Mouse (Mus musculus) heart, embryonic 13.5 days (tissue): ENCODE measurements around the gene Tmem109. TPM values are rescaled to one million over a fixed set of nuclear protein-coding genes. Genes with fewer than 3 reads are reported as not detected.

Source experiments
- ATAC-seq: fragments of 200-750 bp; cut with Nextera tagmentation; 2 replicates; pipeline ENCODE4 v1.8.0; 2017; ENCODE audit warnings: moderate TSS enrichment; ENCODE audit not compliant: insufficient number of reproducible peaks, low FRiP score, low TSS enrichment; ENCODE audit errors: extremely low read depth
- H3K27ac ChIP-seq: fragments of 300-500 bp; sonication (generic); replicated peaks from 2 replicates; pipeline ENCODE4 v1.5.1; 2015; ENCODE audit warnings: moderate library complexity, mild to moderate bottlenecking, inconsistent platforms
- H3K27me3 ChIP-seq: fragments of 300-500 bp; sonication (generic); replicated peaks from 2 replicates; pipeline ENCODE4 v1.6.1; 2015; ENCODE audit warnings: mild to moderate bottlenecking, inconsistent platforms
- H3K36me3 ChIP-seq: fragments of 300-500 bp; sonication (generic); 2 replicates; pipeline ENCODE4 v1.6.1; 2015; ENCODE audit warnings: mild to moderate bottlenecking, inconsistent platforms
- H3K4me1 ChIP-seq: fragments of 300-500 bp; sonication (generic); 2 replicates; pipeline ENCODE4 v1.6.1; 2015; ENCODE audit warnings: inconsistent platforms
- H3K4me2 ChIP-seq: fragments of 300-500 bp; sonication (generic); 2 replicates; pipeline ENCODE4 v1.6.1; 2015; ENCODE audit warnings: inconsistent platforms, mild to moderate bottlenecking, moderate library complexity
- H3K4me3 ChIP-seq: fragments of 300-500 bp; sonication (generic); 2 replicates; pipeline ENCODE4 v1.5.1; 2015; ENCODE audit warnings: moderate library complexity, mild to moderate bottlenecking, inconsistent platforms
- H3K9ac ChIP-seq: fragments of 300-500 bp; sonication (generic); 2 replicates; pipeline ENCODE4 v1.6.1; 2015; ENCODE audit warnings: inconsistent platforms, mild to moderate bottlenecking, moderate library complexity
- H3K9me3 ChIP-seq: fragments of 300-500 bp; sonication (generic); 2 replicates; pipeline ENCODE4 v1.6.1; 2016; ENCODE audit warnings: inconsistent platforms
- WGBS: fragments of 180-500 bp; shearing (Covaris S2); methylation state at CpG from one replicate; pipeline ENCODE4 v1.1.7; 2015; ENCODE audit warnings: mixed read lengths; 5-methylcytosine and 5-hydroxymethylcytosine counted together
- polyA plus RNA-seq: library from polyadenylated mRNA; unstranded; fragments of >200 nt; fragmentation: Nextera tagmentation; extraction: Ambion mirVana; gene quantifications from 2 replicates; pipeline ENCODE4 v1.2.1, GENCODE M21; 2015

Gene Tmem109
- polyA plus RNA-seq, 1 experiment from 2014 or later: 84.7 TPM

DNA sequence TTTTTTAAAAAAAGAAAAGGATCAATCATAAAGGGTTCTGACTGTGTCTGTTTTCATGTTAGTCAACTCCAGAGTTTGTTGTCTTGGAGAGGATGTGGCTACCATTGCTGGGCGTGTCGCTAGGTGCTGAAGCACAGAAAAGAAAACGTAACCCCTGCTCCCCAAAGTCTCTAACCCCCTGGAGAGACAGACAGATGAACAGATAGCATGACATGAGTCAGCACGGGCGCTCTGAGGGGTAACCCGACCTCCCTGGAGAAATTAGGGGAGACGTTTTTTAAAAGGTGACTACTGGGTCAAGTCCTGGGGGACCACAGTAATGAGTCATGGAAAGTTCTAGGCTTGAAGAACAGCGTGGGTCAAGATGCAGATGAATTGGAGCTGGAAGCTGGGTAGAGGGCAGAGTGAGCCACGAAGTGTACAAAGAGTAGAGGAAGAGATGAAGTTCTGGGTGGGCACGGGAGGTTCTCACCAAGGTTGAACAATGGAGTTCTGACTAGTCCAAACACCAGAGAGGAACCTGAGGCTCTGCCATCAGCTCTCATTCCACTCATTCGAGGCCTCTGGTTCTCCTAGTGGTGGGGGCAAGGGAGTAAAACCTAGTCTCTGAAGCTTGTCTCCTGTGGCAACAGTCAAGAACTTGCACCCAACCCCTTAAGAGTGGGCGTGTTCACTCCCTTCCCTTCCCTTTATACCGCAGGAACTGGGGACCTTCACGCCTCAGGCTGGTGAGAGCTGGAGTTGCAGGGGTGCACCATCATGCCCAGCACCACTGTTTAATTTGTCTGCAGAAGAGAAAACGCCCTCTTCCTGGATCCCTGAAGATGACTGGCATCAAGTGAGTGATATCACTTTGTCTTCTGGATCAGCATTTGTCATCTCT is 42.5 kb downstream of the Tmem109 start, which contains the start of gene Slc15a3:
Gene Slc15a3 (plus strand): TSS at position 718 of the 883 bp plus-strand sequence.
- Histone ChIP-seq H3K9me3 (no peaks in the 10 kb centered on the region), H3K4me2 (no peak within 1 kb of the TSS), H3K4me3 (no peak within 1 kb of the TSS)

DNA sequence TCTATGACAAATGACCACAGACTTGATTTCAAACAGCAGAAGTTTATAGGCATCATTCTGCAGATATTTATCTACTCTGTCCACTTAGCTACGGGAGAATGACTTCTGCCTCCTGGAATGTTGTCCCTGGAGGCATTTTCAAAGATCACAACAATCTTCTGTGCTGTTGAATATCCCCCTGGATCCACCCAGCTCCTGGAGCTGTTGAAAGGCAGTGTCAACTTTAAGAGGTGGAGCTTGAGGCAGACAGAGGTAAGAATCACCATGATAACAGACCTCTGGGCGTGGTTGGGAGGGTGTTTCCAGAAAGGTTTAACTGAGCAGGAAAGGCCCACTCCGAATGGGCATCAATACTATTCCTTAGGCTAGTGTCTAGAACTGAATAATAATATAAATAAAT is 46.1 kb downstream of the Tmem109 start:
- H3K9me3 ChIP-seq: no peaks in the 10 kb centered on the region
- no peak overlapping the region for H3K27ac ChIP-seq
- H3K4me2 ChIP-seq: no peak overlapping the region
- no peak for ATAC-seq
- WGBS: 31% methylated on average over 3 of the region's 3 CpGs
- H3K36me3 ChIP-seq: no peaks in the 10 kb centered on the region
- H3K4me1 ChIP-seq: peaks cover 8% of the 10 kb centered on the region
- H3K9ac ChIP-seq: no peak overlapping the region
- no peaks in the 10 kb centered on the region for H3K27me3 ChIP-seq
- H3K4me3 ChIP-seq: no peak overlapping the region

More for the DNA sequence above, 42.5 kb downstream of the Tmem109 start, which contains the start of gene Slc15a3:
- Histone ChIP-seq H3K9ac (no peak within 1 kb of the TSS), H3K36me3 (no peaks in the 10 kb centered on the region), H3K4me1 (peaks cover 12% of the 10 kb centered on the region; the same call in 1 of the 2 replicates), H3K27me3 (peaks cover 11% of the 10 kb centered on the region; the same call in 1 of the 2 replicates), H3K27ac (no peak within 1 kb of the TSS)
- 71% methylated on average over 15 of the region's 15 CpGs for WGBS
- no peak for ATAC-seq

DNA sequence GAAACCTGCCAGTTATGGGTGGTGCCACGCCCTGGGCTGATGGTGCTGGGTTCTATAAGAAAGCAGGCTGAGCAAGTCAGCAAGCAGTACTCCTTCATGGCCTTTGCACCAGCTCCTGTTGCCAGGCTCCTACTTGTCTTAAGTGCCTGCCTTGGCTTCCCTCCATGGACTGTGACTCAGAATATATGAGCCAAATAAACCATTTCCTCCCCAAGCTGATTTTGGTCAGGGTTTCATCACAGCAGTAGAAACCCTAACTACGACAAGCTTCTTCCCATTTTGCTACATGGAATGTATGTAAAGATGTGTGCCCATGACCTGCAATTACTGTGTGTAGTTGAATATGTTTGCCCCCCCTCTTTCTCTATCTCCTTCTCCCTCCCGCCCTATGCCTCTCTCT is 48.2 kb downstream of the Tmem109 start:
- H3K27me3 ChIP-seq: no peaks in the 10 kb centered on the region
- H3K4me1 ChIP-seq: peaks cover 8% of the 10 kb centered on the region
- no peak overlapping the region for H3K4me2 ChIP-seq
- no peak overlapping the region for H3K4me3 ChIP-seq
- no peak overlapping the region for H3K9ac ChIP-seq
- WGBS: 73% methylated on average over 3 of the region's 3 CpGs
- no peak for ATAC-seq
- H3K27ac ChIP-seq: no peak overlapping the region
- no peaks in the 10 kb centered on the region for H3K9me3 ChIP-seq
- no peaks in the 10 kb centered on the region for H3K36me3 ChIP-seq

DNA sequence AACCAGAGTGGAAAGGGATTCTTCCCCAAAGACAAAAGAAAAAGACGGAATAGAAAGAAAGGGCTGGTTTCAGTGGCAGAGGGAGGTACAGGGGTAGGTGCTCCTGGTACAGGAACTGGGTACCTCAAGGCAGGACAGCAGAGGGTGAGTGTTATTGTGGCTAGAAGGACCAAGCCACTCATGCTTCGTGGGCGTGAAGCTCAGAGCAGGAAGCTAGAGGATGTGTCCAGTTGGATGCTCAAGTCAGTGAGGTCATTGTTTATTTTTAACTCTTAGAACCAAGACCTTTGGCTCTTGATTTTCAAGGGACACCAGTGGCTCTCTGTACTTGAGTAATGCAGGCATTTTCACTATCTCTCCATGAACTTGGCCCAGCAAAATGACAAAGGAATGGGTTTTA is 49.8 kb downstream of the Tmem109 start:
- no peak for ATAC-seq
- Histone ChIP-seq H3K4me3 (no peak overlapping the region), H3K27me3 (no peaks in the 10 kb centered on the region), H3K9ac (no peak overlapping the region), H3K36me3 (no peaks in the 10 kb centered on the region), H3K9me3 (no peaks in the 10 kb centered on the region), H3K4me2 (no peak overlapping the region), H3K4me1 (peaks cover 8% of the 10 kb centered on the region), H3K27ac (no peak overlapping the region)
- 48% methylated on average over 3 of the region's 3 CpGs for WGBS

DNA sequence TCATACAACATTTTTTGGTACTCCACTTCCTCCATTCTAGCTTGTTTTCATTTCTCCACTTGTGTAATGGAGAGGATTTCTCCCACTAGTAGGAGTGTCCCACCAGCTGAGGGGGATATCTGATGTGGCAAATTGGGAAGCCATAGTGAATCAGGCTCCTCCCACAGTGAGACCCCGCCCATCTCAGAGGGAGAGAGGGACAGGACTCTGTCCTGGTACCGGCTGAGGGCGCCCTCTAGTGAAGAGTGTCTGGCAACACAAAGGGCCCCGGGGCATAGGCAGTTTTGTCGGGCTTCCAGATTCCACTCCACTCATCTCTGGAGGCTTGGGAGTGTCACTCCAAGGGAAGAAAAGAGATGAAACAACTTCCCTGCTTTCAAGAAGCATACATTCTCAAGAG is 50.4 kb downstream of the Tmem109 start:
- Histone ChIP-seq H3K27me3 (no peaks in the 10 kb centered on the region), H3K4me3 (no peak overlapping the region), H3K36me3 (no peaks in the 10 kb centered on the region), H3K9me3 (no peaks in the 10 kb centered on the region), H3K9ac (no peak overlapping the region), H3K4me2 (no peak overlapping the region), H3K4me1 (peaks cover 8% of the 10 kb centered on the region), H3K27ac (no peak overlapping the region)
- ATAC-seq: no peak
- WGBS: 8% methylated on average over 5 of the region's 5 CpGs

DNA sequence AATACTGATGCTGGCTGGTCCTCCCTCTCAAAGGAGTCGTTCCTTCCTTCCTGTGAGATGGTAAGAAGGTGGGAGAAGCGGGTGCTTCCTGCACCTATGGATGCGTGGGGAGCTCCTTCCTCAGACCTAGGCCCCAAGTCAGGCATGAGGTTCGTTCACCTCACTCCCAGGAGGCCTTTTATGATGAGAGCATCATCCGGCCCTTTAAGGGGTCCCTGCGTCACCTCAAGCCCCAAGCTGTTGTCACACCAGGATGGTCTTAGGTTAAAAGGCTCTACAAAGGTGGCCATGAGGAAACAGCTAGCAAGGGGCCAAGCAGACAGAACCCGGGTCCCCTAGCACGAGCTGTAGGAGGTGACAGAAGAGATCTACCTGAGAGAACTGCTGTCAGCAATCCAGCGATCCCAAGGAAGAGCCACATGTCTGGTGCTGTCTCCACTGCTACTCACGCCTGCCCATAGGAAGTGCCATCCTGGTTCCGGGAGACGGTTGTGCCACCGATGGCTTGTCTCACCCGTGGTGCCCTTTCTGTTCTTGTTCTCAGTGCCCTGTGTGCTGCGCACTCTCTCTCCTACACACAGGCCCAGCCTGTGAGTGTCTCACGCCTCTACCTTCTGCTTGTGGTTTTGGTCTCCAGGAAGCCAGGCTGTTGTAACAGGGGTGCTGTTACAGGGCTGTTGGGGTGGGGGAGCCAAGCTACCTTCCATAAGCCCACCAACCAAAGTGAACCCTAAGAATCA is 52.2 kb downstream of the Tmem109 start, which contains the start of gene Cd6:
Gene Cd6 (minus strand): TSS at position 623 of the 740 bp plus-strand sequence.
- Histone ChIP-seq H3K27ac (no peak within 1 kb of the TSS), H3K4me3 (no peak within 1 kb of the TSS), H3K4me1 (peaks cover 5% of the 10 kb centered on the region; the same call in 1 of the 2 replicates), H3K9ac (no peak within 1 kb of the TSS), H3K36me3 (no peaks in the 10 kb centered on the region), H3K4me2 (no peak within 1 kb of the TSS), H3K9me3 (no peaks in the 10 kb centered on the region), H3K27me3 (no peaks in the 10 kb centered on the region)
- WGBS: 81% methylated on average over 16 of the region's 16 CpGs
- ATAC-seq: no peak

GRCm38 (mm10) chr19:10828321-10828720 is 53.5 kb downstream of the Tmem109 start:
- peaks cover 5% of the 10 kb centered on the region; the same call in 1 of the 2 replicates for H3K4me1 ChIP-seq
- no peak overlapping the region for H3K4me2 ChIP-seq
- H3K9ac ChIP-seq: no peak overlapping the region
- ATAC-seq: no peak
- H3K27me3 ChIP-seq: no peaks in the 10 kb centered on the region
- no peak overlapping the region for H3K4me3 ChIP-seq
- H3K27ac ChIP-seq: no peak overlapping the region
- H3K9me3 ChIP-seq: no peaks in the 10 kb centered on the region
- 79% methylated on average over 5 of the region's 5 CpGs for WGBS
- no peaks in the 10 kb centered on the region for H3K36me3 ChIP-seq

DNA sequence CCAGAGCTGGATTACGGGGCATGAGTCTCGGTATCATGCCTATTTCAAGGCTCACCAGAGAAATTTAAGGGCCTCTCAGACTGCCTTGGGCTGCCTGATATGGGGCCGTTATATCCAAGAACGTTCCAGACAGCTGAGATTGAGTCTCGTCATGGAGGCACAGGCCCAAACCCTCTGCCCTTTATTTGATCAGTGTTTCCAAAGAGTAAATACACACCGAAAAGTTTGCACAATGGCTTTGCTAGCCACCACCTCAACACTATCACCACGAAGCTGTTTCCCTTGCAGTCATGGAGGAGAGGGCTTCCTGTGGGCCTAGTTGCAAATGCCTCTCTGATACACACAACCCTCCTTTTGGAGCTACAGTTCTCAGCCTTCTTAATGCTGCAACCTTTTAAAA is 57.7 kb downstream of the Tmem109 start:
- no peaks in the 10 kb centered on the region for H3K4me1 ChIP-seq
- no peaks in the 10 kb centered on the region for H3K27me3 ChIP-seq
- no peaks in the 10 kb centered on the region for H3K9me3 ChIP-seq
- no peak overlapping the region for H3K9ac ChIP-seq
- H3K4me2 ChIP-seq: no peak overlapping the region
- WGBS: 79% methylated on average over 7 of the region's 7 CpGs
- no peak for ATAC-seq
- H3K4me3 ChIP-seq: no peak overlapping the region
- H3K36me3 ChIP-seq: no peaks in the 10 kb centered on the region
- no peak overlapping the region for H3K27ac ChIP-seq

DNA sequence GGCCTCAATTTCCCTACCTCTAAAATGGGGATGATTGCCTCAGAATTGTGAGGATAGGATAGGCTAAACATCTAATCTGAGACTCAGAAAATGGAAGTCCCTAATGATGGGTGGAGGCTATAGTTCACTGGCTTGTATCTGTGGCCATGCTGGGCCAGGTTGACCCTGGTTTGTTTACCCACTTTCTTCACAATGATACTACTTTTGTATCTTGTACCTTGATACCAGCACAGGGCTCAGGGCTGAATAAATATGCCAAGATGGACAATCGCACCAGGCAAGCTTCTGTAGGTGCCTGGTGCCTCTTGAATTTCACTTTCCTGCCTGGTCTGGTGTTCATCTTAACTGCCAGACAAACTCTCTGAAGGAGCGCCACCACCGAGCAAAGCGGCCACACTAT is 59.3 kb downstream of the Tmem109 start:
- no peak overlapping the region for H3K27ac ChIP-seq
- no peaks in the 10 kb centered on the region for H3K9me3 ChIP-seq
- no peak overlapping the region for H3K4me3 ChIP-seq
- no peak overlapping the region for H3K4me2 ChIP-seq
- no peaks in the 10 kb centered on the region for H3K36me3 ChIP-seq
- 86% methylated on average over 4 of the region's 4 CpGs for WGBS
- peaks cover 5% of the 10 kb centered on the region; the same call in 1 of the 2 replicates for H3K4me1 ChIP-seq
- H3K9ac ChIP-seq: no peak overlapping the region
- H3K27me3 ChIP-seq: no peaks in the 10 kb centered on the region
- no peak for ATAC-seq

DNA sequence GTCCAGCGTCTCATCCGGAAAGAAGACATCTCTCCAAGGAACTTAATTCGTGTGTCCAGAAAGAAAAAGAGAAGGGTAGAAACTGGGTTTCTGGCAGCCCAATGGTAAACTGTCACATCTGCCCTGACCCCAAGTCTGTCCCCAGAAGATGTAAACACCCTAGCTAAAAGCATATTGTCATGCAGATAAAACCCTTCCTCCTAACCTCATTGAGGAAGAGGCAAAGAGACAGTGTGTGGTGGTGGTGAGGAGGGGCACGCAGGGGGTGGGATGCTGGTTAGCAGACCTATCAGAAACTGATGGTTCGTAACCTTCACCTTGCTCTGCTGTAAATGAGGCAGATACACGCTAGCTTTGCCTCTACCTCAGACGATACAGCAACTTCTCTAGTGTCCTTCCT is 60.5 kb downstream of the Tmem109 start:
- peaks cover 5% of the 10 kb centered on the region; the same call in 1 of the 2 replicates for H3K4me1 ChIP-seq
- H3K9me3 ChIP-seq: no peaks in the 10 kb centered on the region
- 53% methylated on average over 7 of the region's 7 CpGs for WGBS
- no peaks in the 10 kb centered on the region for H3K36me3 ChIP-seq
- H3K4me2 ChIP-seq: no peak overlapping the region
- H3K27me3 ChIP-seq: no peaks in the 10 kb centered on the region
- ATAC-seq: no peak
- no peak overlapping the region for H3K9ac ChIP-seq
- no peak overlapping the region for H3K4me3 ChIP-seq
- no peak overlapping the region for H3K27ac ChIP-seq
